Mouse (Mus musculus): ENCODE measurements around the gene Gstt3. TPM values are rescaled to one million over a fixed set of nuclear protein-coding genes. Genes with fewer than 3 reads are reported as not detected.

Gstt3 gene
- polyA plus RNA-seq, 1 experiment from 2014 or later: 6.3 TPM

DNA sequence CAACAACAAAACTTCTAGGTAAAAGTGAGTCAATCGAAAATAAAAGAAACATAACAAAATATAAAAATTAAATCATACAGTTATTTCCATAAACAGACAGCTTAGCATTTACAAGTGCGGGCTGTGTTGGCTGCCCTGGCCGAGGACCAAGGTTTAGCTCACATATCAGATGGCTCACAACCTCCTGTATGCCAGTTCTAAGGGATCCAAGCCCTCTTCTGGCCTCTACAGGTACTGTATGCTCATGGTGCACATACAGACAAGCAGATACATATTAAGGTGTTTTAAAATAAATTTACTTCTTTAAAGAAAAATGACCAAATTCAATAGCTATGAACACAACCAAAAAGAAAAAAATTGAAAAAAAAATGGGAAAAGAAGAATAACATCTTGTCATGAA lies 20.9 kb downstream of the Gstt3 start:
- 96% methylated on average over 3 of the region's 3 CpGs for WGBS
- Histone ChIP-seq H3K9ac (ENCODE audit: low read depth, low read length) (no peak overlapping the region), H3K27ac (ENCODE audit: low read depth, low read length) (no peak overlapping the region), H3K4me3 (ENCODE audit: low read depth, low read length) (no peak overlapping the region), H3K4me1 (replicated peaks; ENCODE audit: control insufficient read depth, insufficient read depth, low read length) (peaks cover 3% of the 10 kb centered on the region; the same call in 1 of the 2 replicates), H3K9me3 (ENCODE audit: control insufficient read depth, low read length) (no peaks in the 10 kb centered on the region), H3K27me3 (replicated peaks; ENCODE audit: control insufficient read depth, insufficient read depth, low read length) (no peaks in the 10 kb centered on the region), H3K36me3 (ENCODE audit: control insufficient read depth, insufficient read depth, low read length) (peaks cover 14% of the 10 kb centered on the region; the same call in 1 of the 2 replicates), H3K4me2 (no peak overlapping the region)
- no peak for ATAC-seq (replicated peaks; ENCODE audit: low FRiP score)
- no peak for DNase-seq (ENCODE audit: low spot score)

DNA sequence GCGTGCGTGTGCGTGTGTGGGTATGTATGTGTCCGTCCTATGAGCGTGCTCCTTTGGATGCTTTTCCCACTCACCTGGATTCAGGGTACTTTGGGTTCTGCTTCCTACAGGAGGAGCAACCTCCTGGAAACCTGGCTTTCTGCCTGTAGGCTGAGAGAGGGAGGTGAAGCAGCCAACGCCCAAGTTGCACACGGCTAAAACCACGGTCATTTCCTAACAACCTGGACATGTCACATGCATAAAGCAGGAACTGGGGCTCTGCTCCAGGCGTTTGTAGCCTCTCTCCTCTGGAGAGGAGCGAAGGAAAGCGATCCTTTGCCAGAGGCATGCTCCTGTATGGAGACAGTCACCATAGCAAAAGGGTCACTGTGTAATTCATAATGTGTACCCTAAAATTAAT lies 24.5 kb downstream of the Gstt3 start:
- Histone ChIP-seq H3K27me3 (replicated peaks; ENCODE audit: control insufficient read depth, insufficient read depth, low read length) (no peaks in the 10 kb centered on the region), H3K9ac (ENCODE audit: low read depth, low read length) (no peak overlapping the region), H3K4me3 (ENCODE audit: low read depth, low read length) (no peak overlapping the region), H3K4me1 (replicated peaks; ENCODE audit: control insufficient read depth, insufficient read depth, low read length) (no peaks in the 10 kb centered on the region), H3K27ac (ENCODE audit: low read depth, low read length) (no peak overlapping the region), H3K9me3 (ENCODE audit: control insufficient read depth, low read length) (no peaks in the 10 kb centered on the region), H3K36me3 (ENCODE audit: control insufficient read depth, insufficient read depth, low read length) (peaks cover 34% of the 10 kb centered on the region), H3K4me2 (no peak overlapping the region)
- WGBS: 87% methylated on average over 11 of the region's 11 CpGs
- ATAC-seq (replicated peaks; ENCODE audit: low FRiP score) (no peak), DNase-seq (ENCODE audit: low spot score) (no peak)

DNA sequence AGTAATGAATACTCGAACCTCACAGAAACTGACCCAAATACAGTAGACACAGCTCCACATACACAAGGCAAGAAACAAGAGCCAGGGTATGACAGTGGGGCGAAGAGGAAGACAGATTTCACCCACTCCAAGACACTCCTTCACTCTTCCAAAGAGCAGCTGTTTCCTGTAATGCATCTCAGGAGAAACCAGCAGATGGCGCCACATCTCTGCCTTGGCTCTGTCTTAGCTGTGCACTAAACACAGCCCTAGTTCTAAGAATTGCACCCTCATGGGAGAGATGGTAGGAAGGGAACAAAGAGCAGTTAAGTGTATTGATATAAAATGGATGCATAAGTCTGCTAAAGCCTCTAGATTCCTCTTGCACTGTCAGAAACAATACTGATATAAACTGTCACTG lies 37.2 kb downstream of the Gstt3 start:
- no peak overlapping the region for H3K9ac ChIP-seq (ENCODE audit: low read depth, low read length)
- H3K4me3 ChIP-seq (ENCODE audit: low read depth, low read length): no peak overlapping the region
- whole genome bisulfite sequencing: 48% methylated on average over 3 of the region's 3 CpGs
- H3K27ac ChIP-seq (ENCODE audit: low read depth, low read length): no peak overlapping the region
- no peak overlapping the region for H3K4me2 ChIP-seq
- peak; percentile 80 for ATAC-seq (replicated peaks; ENCODE audit: low FRiP score)
- H3K36me3 ChIP-seq (ENCODE audit: control insufficient read depth, insufficient read depth, low read length): peaks cover 58% of the 10 kb centered on the region
- no peaks in the 10 kb centered on the region for H3K27me3 ChIP-seq (replicated peaks; ENCODE audit: control insufficient read depth, insufficient read depth, low read length)
- H3K9me3 ChIP-seq (ENCODE audit: control insufficient read depth, low read length): no peaks in the 10 kb centered on the region
- no peak for DNase-seq (ENCODE audit: low spot score)
- H3K4me1 ChIP-seq (replicated peaks; ENCODE audit: control insufficient read depth, insufficient read depth, low read length): no peaks in the 10 kb centered on the region

DNA sequence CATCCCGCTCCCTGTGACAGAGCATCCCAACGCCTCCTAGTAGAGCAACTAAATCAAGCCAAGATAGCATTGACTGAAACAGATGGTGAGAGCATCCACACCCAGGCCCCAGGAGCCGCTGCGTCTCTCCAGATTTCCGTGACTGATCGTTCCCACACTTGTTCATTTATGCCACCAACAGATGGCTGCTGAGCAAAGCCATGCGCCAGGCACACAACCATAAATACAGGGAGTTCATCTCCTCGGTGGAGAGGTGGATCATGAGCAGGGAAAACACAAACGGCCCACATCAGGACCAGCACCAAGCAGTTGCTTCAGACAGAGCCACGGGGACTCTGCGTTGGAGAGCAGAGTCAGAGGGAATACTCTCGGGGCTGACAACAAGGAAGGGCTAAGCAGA lies 37.8 kb downstream of the Gstt3 start:
- no peak overlapping the region for H3K4me3 ChIP-seq (ENCODE audit: low read depth, low read length)
- H3K36me3 ChIP-seq (ENCODE audit: control insufficient read depth, insufficient read depth, low read length): peaks cover 61% of the 10 kb centered on the region
- H3K9me3 ChIP-seq (ENCODE audit: control insufficient read depth, low read length): no peaks in the 10 kb centered on the region
- DNase-seq (ENCODE audit: low spot score) (no peak), ATAC-seq (replicated peaks; ENCODE audit: low FRiP score) (no peak)
- H3K4me2 ChIP-seq: no peak overlapping the region
- H3K9ac ChIP-seq (ENCODE audit: low read depth, low read length): no peak overlapping the region
- 94% methylated on average over 12 of the region's 12 CpGs for WGBS
- no peak overlapping the region for H3K27ac ChIP-seq (ENCODE audit: low read depth, low read length)
- H3K4me1 ChIP-seq (replicated peaks; ENCODE audit: control insufficient read depth, insufficient read depth, low read length): no peaks in the 10 kb centered on the region
- no peaks in the 10 kb centered on the region for H3K27me3 ChIP-seq (replicated peaks; ENCODE audit: control insufficient read depth, insufficient read depth, low read length)

DNA sequence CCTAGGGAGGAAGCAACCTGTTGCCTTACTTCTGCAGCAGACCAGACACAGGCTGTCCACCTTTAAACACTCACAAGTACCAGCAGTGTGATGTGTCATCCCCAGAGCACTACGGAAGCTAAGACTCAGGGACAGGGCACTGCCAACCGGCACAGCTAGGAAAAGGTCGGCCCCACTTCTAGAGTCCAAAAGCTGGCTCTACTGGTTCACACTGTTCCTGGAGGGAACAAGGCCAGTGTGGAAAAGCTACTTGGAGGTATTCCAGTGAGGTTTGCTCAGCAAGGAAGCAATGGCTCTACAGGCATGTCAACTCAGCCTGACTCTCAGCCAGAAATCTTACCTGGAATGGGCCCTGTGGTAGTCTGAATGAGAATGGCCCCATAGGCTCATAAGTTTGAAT lies 40.3 kb downstream of the Gstt3 start:
- H3K4me1 ChIP-seq (replicated peaks; ENCODE audit: control insufficient read depth, insufficient read depth, low read length): no peaks in the 10 kb centered on the region
- no peak overlapping the region for H3K4me2 ChIP-seq
- 94% methylated on average over 3 of the region's 3 CpGs for WGBS
- no peak for DNase-seq (ENCODE audit: low spot score)
- H3K36me3 ChIP-seq (ENCODE audit: control insufficient read depth, insufficient read depth, low read length): peaks cover 53% of the 10 kb centered on the region
- H3K27me3 ChIP-seq (replicated peaks; ENCODE audit: control insufficient read depth, insufficient read depth, low read length): no peaks in the 10 kb centered on the region
- no peak overlapping the region for H3K4me3 ChIP-seq (ENCODE audit: low read depth, low read length)
- no peak overlapping the region for H3K27ac ChIP-seq (ENCODE audit: low read depth, low read length)
- ATAC-seq (replicated peaks; ENCODE audit: low FRiP score): no peak
- no peaks in the 10 kb centered on the region for H3K9me3 ChIP-seq (ENCODE audit: control insufficient read depth, low read length)
- H3K9ac ChIP-seq (ENCODE audit: low read depth, low read length): no peak overlapping the region

DNA sequence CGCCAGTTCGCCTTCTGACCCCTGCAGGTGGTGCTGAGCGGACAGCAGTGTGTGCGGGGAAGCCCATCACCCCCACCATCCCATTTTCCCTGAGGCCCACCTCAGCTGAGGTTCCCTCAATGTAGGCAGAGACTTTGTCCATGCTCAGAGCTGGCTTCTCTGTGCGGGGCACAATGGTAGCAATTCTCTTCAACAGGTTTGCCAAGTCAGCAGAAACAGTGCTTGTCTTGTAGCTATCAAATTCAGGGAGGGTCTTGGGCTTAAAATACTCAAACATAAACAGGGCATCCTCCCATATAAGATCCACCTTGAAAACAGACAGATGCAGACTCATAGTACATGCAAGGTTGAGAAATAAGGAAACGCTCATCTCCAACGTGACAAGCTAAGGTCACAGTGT lies 55.8 kb downstream of the Gstt3 start:
- Histone ChIP-seq H3K9me3 (ENCODE audit: control insufficient read depth, low read length) (no peaks in the 10 kb centered on the region), H3K36me3 (ENCODE audit: control insufficient read depth, insufficient read depth, low read length) (peaks cover 49% of the 10 kb centered on the region), H3K4me2 (no peak overlapping the region), H3K4me1 (replicated peaks; ENCODE audit: control insufficient read depth, insufficient read depth, low read length) (no peaks in the 10 kb centered on the region), H3K27ac (ENCODE audit: low read depth, low read length) (no peak overlapping the region), H3K27me3 (replicated peaks; ENCODE audit: control insufficient read depth, insufficient read depth, low read length) (no peaks in the 10 kb centered on the region), H3K4me3 (ENCODE audit: low read depth, low read length) (no peak overlapping the region), H3K9ac (ENCODE audit: low read depth, low read length) (no peak overlapping the region)
- DNase-seq (ENCODE audit: low spot score) (no peak), ATAC-seq (replicated peaks; ENCODE audit: low FRiP score) (no peak)
- 89% methylated on average over 7 of the region's 7 CpGs for WGBS

Other genes with a start within 250 kb of the Gstt3 start
- gene Lrrc75b, start 221.1 kb downstream of the Gstt3 start, polyA plus RNA-seq (2014; fragmentation: Nextera tagmentation; extraction: Ambion mirVana): 0.48 and 0.52 TPM in 2 replicates
- 4.2 and 4.9 TPM in 2 replicates for gene Ggt1, start 219.8 kb downstream of the Gstt3 start, polyA plus RNA-seq (2014; fragmentation: Nextera tagmentation; extraction: Ambion mirVana)
- 0.52 and 1.2 TPM in 2 replicates for gene Ggt5, start 192.1 kb downstream of the Gstt3 start, polyA plus RNA-seq (2014; fragmentation: Nextera tagmentation; extraction: Ambion mirVana)
- 0.91 and 1.5 TPM in 2 replicates for gene Susd2, start 137.4 kb downstream of the Gstt3 start, polyA plus RNA-seq (2014; fragmentation: Nextera tagmentation; extraction: Ambion mirVana)
- gene Cabin1, start 17.1 kb downstream of the Gstt3 start, polyA plus RNA-seq (2014; fragmentation: Nextera tagmentation; extraction: Ambion mirVana): 30.3 and 33.3 TPM in 2 replicates
- 198 and 213 TPM in 2 replicates for gene Ddt, start 8.0 kb downstream of the Gstt3 start, polyA plus RNA-seq (2014; fragmentation: Nextera tagmentation; extraction: Ambion mirVana)
- gene Gm20441, start 460 bp downstream of the Gstt3 start, polyA plus RNA-seq (2014; fragmentation: Nextera tagmentation; extraction: Ambion mirVana): not detected in 2 replicates
- 40.7 and 43.0 TPM in 2 replicates for gene Gstt1, start 17.2 kb upstream of the Gstt3 start, polyA plus RNA-seq (2014; fragmentation: Nextera tagmentation; extraction: Ambion mirVana)
- not detected in 2 replicates for gene Gstt4, start 41.1 kb upstream of the Gstt3 start, polyA plus RNA-seq (2014; fragmentation: Nextera tagmentation; extraction: Ambion mirVana)
- gene Gstt2, start 56.0 kb upstream of the Gstt3 start, polyA plus RNA-seq (2014; fragmentation: Nextera tagmentation; extraction: Ambion mirVana): 38.4 and 39.6 TPM in 2 replicates
- gene Mif, start 78.8 kb upstream of the Gstt3 start, polyA plus RNA-seq (2014; fragmentation: Nextera tagmentation; extraction: Ambion mirVana): 2,667 and 2,772 TPM in 2 replicates
- 4.0 and 5.1 TPM in 2 replicates for gene Derl3, start 112.0 kb upstream of the Gstt3 start, polyA plus RNA-seq (2014; fragmentation: Nextera tagmentation; extraction: Ambion mirVana)
- gene Smarcb1, start 140.2 kb upstream of the Gstt3 start, polyA plus RNA-seq (2014; fragmentation: Nextera tagmentation; extraction: Ambion mirVana): 157 and 162 TPM in 2 replicates
- gene Chchd10, start 151.7 kb upstream of the Gstt3 start, polyA plus RNA-seq (2014; fragmentation: Nextera tagmentation; extraction: Ambion mirVana): 103 and 113 TPM in 2 replicates
- 15.2 and 16.6 TPM in 2 replicates for gene Mmp11, start 155.1 kb upstream of the Gstt3 start, polyA plus RNA-seq (2014; fragmentation: Nextera tagmentation; extraction: Ambion mirVana)
- gene Gm867, start 159.3 kb upstream of the Gstt3 start, polyA plus RNA-seq (2014; fragmentation: Nextera tagmentation; extraction: Ambion mirVana): 3.2 and 3.4 TPM in 2 replicates
- gene Vpreb3, start 161.6 kb upstream of the Gstt3 start, polyA plus RNA-seq (2014; fragmentation: Nextera tagmentation; extraction: Ambion mirVana): 0.52 and 0.96 TPM in 2 replicates
- gene Gm5134, start 173.1 kb upstream of the Gstt3 start, polyA plus RNA-seq (2014; fragmentation: Nextera tagmentation; extraction: Ambion mirVana): 0.06 and 0.22 TPM in 2 replicates

Data from liver, embryonic 11.5 days (tissue).